Mouse (Mus musculus): ENCODE data around the gene Hnrnpul1. TPM values are rescaled to one million over a fixed set of nuclear protein-coding genes. Genes with fewer than 3 reads are reported as not detected.
"Not testable (repeated sequence)": the region's sequence is repeated elsewhere in the genome, so short reads cannot be mapped to it uniquely, and the experiment has no call there.

Hnrnpul1 gene
- polyA plus RNA-seq (2015; fragmentation: Nextera tagmentation; extraction: Ambion mirVana), result 56.9 and 58.5 TPM in 2 replicates

DNA sequence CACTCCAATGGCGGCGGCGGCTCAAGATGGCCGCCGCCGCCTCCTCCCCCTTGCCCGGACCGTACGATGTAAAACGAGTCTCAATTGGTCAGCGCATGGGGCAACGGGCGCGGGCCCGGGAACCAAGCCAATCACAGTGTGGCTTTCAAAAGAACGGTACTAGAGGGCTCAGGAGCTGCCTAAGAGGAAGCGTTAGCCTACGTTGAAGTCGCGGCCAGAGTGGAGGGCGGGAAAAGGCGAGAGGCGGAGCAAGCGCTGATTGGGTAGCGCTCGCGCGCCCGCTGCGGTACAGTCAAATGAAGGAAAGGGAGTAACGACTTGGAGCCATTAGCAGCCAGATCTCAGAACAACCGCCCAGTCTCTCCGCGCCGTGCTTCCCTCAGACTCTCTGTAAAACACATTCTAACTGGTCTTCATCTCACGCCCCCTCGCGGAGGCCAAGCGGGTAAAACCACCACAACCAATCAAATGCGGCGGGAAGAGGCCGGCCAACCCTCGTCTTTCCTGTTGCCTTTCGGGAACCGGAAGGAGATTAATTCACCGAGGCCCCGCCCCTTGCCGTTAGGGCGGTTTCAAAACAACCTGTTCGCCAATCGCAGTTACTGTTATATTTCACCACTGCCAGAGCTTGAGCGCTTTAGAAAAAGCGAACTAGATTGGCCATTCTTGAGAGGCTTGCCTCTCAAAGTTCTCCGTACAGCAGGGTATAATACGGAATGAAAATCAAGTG, at the start of gene Hnrnpul1:
Hnrnpul1 (minus strand) TSS at position 20 of the 730 bp plus-strand sequence.
- Histone ChIP-seq H3K9me3 (no peaks in the 10 kb centered on the region), H3K36me3 (peaks cover 21% of the 10 kb centered on the region), H3K4me1 (peaks cover 20% of the 10 kb centered on the region), H3K4me2 (peak within 1 kb of the TSS; percentile 89), H3K27me3 (no peaks in the 10 kb centered on the region), H3K4me3 (peak within 1 kb of the TSS; percentile 95), H3K9ac (peak within 1 kb of the TSS; percentile 99), H3K27ac (peak within 1 kb of the TSS; percentile 97)
- WGBS, result under 1% methylated on average over 54 of the region's 55 CpGs
- peak; percentile 95 for ATAC-seq (ENCODE audit: borderline replicate concordance, extremely low read depth, low FRiP score, low TSS enrichment)

DNA sequence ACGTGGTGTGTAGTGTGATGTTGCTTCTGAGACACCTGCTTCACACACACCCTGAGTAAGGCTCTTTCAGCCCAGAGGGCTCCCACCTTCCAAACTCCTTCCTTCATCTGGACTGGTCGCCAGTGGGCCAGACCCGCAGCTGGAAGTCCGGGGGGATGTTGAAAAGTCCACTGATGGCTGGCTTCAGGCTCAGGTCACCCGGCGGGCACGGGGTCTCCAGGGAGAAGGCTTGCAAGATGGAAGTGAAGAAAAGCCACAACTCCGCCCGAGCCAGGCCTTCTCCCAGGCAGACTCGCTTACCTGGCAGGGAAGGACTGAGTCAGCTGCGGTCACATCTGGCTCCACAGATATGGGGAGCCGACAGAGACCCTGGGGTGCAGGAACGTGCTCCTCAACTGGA, 48.9 kb upstream of the Hnrnpul1 start:
- Histone ChIP-seq H3K4me1 (peaks cover 18% of the 10 kb centered on the region), H3K9ac (no peak overlapping the region), H3K9me3 (no peaks in the 10 kb centered on the region), H3K27ac (no peak overlapping the region), H3K27me3 (no peaks in the 10 kb centered on the region), H3K36me3 (no peaks in the 10 kb centered on the region), H3K4me3 (no peak overlapping the region), H3K4me2 (no peak overlapping the region)
- WGBS, result 68% methylated on average over 13 of the region's 13 CpGs
- ATAC-seq (ENCODE audit: borderline replicate concordance, extremely low read depth, low FRiP score, low TSS enrichment), result no peak

DNA sequence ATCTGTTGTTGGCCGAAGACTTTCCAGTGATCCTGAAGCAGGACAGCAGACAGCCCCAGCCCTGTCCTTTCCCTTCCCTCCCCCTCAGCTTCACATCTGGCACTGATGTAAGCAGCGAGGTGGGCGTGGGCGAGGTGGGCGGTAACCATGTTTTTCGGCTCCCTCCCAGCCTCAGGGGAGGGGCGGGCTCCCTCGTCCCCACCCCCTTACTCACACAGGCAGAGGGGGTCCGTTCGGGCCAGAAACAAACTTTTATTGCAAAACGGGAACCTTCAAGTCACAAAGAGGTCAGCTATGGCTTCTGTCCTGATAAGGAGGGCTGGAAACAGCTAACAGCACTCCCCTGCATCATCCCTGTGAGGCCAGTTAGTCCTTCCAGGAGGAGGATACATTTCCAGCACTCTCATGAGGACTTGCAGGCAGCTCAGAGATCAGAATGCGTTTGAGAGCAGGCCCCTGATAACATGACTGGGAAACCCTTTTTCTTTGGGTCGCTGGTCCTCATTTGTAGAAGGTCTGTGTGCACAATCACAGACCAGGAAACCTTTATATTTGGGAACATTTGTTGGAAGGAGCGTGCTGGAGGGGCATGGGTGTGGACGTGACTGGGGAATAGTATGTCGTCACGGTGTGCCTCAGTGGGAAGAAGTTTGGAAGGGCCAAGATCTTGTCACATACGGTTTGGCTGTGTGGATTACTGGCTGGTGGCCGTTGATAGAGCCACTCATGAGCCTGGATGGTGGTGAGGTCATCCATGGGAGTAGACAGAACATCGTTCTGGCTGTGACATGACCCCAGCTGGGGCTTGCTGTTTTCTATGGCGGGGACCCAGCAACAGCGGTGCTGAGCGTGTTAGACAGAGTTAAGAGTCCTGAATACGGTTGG, 47.9 kb upstream of the Hnrnpul1 start:
- peak; percentile 86 for ATAC-seq (ENCODE audit: borderline replicate concordance, extremely low read depth, low FRiP score, low TSS enrichment)
- Histone ChIP-seq H3K4me2 (peak overlapping the region; percentile 41), H3K36me3 (no peaks in the 10 kb centered on the region), H3K27me3 (no peaks in the 10 kb centered on the region), H3K27ac (peak overlapping the region; percentile 71), H3K9ac (no peak overlapping the region), H3K4me1 (peaks cover 18% of the 10 kb centered on the region), H3K9me3 (no peaks in the 10 kb centered on the region), H3K4me3 (peak overlapping the region; percentile 17)
- 24% methylated on average over 24 of the region's 24 CpGs for WGBS

DNA sequence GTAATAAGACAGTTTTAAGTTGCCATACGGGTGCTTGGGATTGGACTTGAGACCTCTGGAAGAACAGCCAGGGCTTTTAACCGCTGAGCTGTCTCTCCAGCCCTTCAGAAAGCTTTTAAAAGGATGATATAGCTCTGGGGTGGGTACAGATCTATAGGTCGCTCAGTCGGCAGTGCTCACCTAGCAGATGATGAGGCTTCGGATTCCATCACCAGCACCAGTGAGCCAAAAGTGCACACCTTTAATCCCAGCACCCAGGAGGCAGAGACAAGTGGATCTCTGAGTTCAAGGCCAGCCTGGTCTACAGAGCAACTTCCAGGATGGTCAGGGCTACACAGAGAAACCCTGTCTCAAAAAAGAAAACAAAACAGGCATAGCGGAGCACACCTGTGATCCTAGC, 46.5 kb upstream of the Hnrnpul1 start:
- no peak overlapping the region for H3K4me2 ChIP-seq
- no peak overlapping the region for H3K27ac ChIP-seq
- 86% methylated on average over 6 of the region's 6 CpGs for WGBS
- no peak for ATAC-seq (ENCODE audit: borderline replicate concordance, extremely low read depth, low FRiP score, low TSS enrichment)
- H3K36me3 ChIP-seq, result no peaks in the 10 kb centered on the region
- no peaks in the 10 kb centered on the region for H3K9me3 ChIP-seq
- H3K4me3 ChIP-seq, result no peak overlapping the region
- no peaks in the 10 kb centered on the region for H3K27me3 ChIP-seq
- no peak overlapping the region for H3K9ac ChIP-seq
- peaks cover 17% of the 10 kb centered on the region for H3K4me1 ChIP-seq

DNA sequence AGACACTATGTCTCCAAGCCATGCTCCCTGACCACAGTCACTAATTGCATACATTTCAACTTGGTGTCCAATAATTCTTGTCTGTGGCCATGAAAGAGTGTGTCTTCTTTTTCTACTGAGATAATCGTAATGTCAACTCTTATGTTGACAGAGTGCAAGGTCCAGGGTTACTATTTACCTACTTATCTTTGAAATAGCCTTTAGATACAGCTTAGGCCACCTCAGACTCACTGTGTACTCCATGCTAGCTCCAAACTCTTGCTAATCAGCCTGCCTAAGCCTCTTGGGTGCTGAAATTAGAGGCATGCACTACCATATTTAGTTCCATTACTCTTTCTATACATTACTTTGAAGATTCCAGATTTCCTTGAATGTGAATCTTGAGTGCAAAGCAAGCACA, 44.8 kb upstream of the Hnrnpul1 start:
- H3K4me3 ChIP-seq, result no peak overlapping the region
- ATAC-seq (ENCODE audit: borderline replicate concordance, extremely low read depth, low FRiP score, low TSS enrichment), result no peak
- WGBS, result 61% methylated on average over 1 of the region's 1 CpGs

DNA sequence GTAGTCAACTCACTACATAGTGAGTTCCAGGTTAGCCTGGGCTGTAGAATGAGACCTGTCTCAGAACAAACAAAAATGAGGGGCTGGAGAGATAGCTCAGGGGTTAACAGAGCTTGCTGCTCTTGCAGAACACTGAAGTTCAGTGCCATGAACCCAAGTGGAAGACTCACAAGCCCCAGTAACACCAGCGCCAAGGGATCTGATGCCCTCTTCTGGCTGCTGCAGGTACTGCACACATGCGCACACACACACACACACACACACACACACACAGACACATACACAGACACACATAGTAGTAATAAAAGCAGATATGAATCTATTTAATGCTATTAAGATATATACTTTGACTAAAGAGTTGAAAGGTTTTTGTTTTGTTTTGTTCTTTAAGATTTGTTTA, 44.0 kb upstream of the Hnrnpul1 start:
- no peak for ATAC-seq (ENCODE audit: borderline replicate concordance, extremely low read depth, low FRiP score, low TSS enrichment)
- no peak overlapping the region for H3K27ac ChIP-seq
- no peaks in the 10 kb centered on the region for H3K36me3 ChIP-seq
- H3K4me1 ChIP-seq, result peaks cover 13% of the 10 kb centered on the region
- no peaks in the 10 kb centered on the region for H3K9me3 ChIP-seq
- H3K4me2 ChIP-seq, result no peak overlapping the region
- WGBS, result 77% methylated on average over 2 of the region's 2 CpGs
- H3K9ac ChIP-seq, result no peak overlapping the region
- no peaks in the 10 kb centered on the region for H3K27me3 ChIP-seq
- H3K4me3 ChIP-seq, result no peak overlapping the region

More for the DNA sequence above, 44.8 kb upstream of the Hnrnpul1 start:
- no peaks in the 10 kb centered on the region for H3K9me3 ChIP-seq
- peaks cover 13% of the 10 kb centered on the region for H3K4me1 ChIP-seq
- no peak overlapping the region for H3K4me2 ChIP-seq
- H3K27ac ChIP-seq, result no peak overlapping the region
- H3K27me3 ChIP-seq, result no peaks in the 10 kb centered on the region
- H3K9ac ChIP-seq, result no peak overlapping the region
- no peaks in the 10 kb centered on the region for H3K36me3 ChIP-seq

DNA sequence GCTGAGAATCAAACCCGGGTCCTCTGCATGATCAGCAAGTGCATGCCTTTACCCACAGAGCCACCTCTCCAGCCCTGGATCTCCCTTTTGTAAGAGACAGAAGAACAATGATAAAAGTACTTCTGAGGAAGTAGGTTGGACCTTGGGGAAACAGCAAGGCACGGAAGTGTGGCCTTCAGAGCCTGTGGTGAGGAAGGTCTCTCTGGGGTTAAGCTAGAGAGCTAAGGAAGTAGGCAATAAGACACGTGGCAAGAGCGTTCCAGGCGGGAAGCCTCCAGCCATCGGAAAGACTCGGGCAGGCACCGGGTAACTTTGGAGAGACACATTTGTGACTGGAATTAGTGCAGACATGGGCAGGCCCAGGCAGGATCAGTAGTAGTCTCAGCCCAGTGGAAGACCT, 40.2 kb upstream of the Hnrnpul1 start:
- no peak for ATAC-seq (ENCODE audit: borderline replicate concordance, extremely low read depth, low FRiP score, low TSS enrichment)
- Histone ChIP-seq H3K9ac (no peak overlapping the region), H3K4me2 (no peak overlapping the region), H3K27ac (no peak overlapping the region), H3K36me3 (no peaks in the 10 kb centered on the region), H3K4me1 (peaks cover 5% of the 10 kb centered on the region; the same call in 1 of the 2 replicates), H3K4me3 (no peak overlapping the region), H3K27me3 (no peaks in the 10 kb centered on the region), H3K9me3 (no peaks in the 10 kb centered on the region)
- WGBS, result 79% methylated on average over 8 of the region's 8 CpGs

DNA sequence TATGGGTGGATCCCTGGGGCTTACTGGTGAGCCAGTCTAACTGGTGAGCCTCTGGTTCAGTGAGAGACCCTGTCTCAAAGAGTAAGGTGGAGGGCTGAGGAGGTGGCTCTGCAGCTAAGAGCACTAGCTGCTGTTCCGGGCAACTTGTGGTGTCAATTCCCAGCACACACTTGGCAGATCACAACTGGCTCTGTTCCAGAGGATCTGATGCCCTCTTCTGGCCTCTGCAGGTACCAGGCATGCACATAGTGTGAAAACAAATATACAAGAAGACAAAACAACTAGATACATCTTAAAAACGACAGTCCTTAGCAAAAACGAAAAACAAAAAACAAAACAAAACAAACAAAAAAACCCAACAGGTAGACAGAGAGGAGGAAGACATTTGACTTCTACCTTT, 39.1 kb upstream of the Hnrnpul1 start:
- H3K4me3 ChIP-seq, result no peak overlapping the region
- H3K27ac ChIP-seq, result no peak overlapping the region
- H3K4me1 ChIP-seq, result peaks cover 15% of the 10 kb centered on the region
- no peak overlapping the region for H3K4me2 ChIP-seq
- ATAC-seq (ENCODE audit: borderline replicate concordance, extremely low read depth, low FRiP score, low TSS enrichment), result no peak
- H3K9ac ChIP-seq, result no peak overlapping the region
- H3K36me3 ChIP-seq, result no peaks in the 10 kb centered on the region
- 44% methylated on average over 3 of the region's 3 CpGs for WGBS
- no peaks in the 10 kb centered on the region for H3K9me3 ChIP-seq
- H3K27me3 ChIP-seq, result no peaks in the 10 kb centered on the region

DNA sequence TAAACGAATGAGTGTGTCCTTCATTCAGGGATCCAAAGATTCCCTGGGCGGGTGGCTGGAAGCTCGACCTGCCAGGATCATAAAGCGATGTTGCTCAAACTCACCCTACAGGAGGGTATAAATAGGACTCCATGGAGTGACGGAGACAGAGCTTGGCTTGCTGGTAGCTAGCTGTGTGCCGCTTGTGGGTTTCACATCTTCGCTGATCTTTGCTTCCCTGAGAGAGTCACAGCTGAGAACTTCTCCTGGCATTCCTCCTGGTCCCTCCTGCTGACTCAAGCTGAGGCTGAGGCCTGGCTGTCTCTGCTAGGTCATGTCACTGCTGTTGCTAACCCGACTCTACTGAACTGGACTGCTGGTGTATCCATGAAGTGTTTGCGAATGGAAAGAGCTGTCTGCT, 38.4 kb upstream of the Hnrnpul1 start:
- not testable (repeated sequence) for ATAC-seq (ENCODE audit: borderline replicate concordance, extremely low read depth, low FRiP score, low TSS enrichment)
- WGBS, result 59% methylated on average over 9 of the region's 9 CpGs

DNA sequence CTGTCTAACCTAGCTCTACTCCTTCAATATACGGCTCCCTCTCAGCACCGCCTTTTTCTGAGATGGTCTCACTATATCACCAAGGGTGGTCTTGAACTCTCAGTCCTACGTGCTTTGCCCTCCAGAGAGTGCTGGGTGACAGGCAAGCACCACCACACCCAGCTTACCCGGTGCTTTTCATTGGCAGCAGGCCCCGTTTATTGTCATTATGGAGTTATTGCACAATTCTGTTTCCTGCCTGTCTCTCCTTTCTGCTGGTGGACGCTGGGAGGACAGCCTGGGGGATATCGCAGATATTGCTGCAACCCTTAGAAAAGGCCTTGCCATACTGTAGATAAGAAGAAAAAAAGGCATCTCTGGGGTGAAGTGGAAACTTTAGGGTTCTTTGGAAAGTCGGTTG, 36.1 kb upstream of the Hnrnpul1 start:
- H3K9me3 ChIP-seq, result no peaks in the 10 kb centered on the region
- H3K4me3 ChIP-seq, result no peak overlapping the region
- H3K36me3 ChIP-seq, result no peaks in the 10 kb centered on the region
- H3K27me3 ChIP-seq, result no peaks in the 10 kb centered on the region
- no peak overlapping the region for H3K27ac ChIP-seq
- H3K4me2 ChIP-seq, result no peak overlapping the region
- H3K9ac ChIP-seq, result no peak overlapping the region
- ATAC-seq (ENCODE audit: borderline replicate concordance, extremely low read depth, low FRiP score, low TSS enrichment), result no peak
- peaks cover 31% of the 10 kb centered on the region for H3K4me1 ChIP-seq
- 45% methylated on average over 8 of the region's 8 CpGs for WGBS

More for the DNA sequence above, 38.4 kb upstream of the Hnrnpul1 start:
- peaks cover 22% of the 10 kb centered on the region for H3K4me1 ChIP-seq
- H3K36me3 ChIP-seq, H3K4me2 ChIP-seq, H3K9ac ChIP-seq, H3K27ac ChIP-seq, H3K27me3 ChIP-seq, H3K9me3 ChIP-seq, H3K4me3 ChIP-seq: not testable (repeated sequence)

DNA sequence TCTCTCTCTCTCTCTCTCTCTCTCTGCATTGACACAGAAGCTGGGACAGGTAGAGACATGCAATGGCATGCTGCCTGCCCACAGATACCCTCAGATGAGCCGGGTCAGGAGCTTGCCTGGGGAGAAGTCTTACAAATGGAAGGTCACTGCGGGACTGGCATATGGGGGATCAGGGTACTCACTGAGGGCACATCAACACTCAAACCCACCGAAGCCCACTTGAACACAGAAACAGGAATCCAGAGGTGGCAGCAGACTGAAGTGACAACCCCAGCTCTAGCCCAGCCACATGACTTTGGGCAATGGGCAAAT, 34.5 kb upstream of the Hnrnpul1 start:
- 0 out of 2 replicates have a peak, but pooled peaks have one; percentile 4 for ATAC-seq (ENCODE audit: borderline replicate concordance, extremely low read depth, low FRiP score, low TSS enrichment)
- H3K4me3 ChIP-seq, result peak overlapping the region; percentile 59
- H3K4me2 ChIP-seq, result peak overlapping the region; percentile 87
- no peaks in the 10 kb centered on the region for H3K9me3 ChIP-seq
- no peak overlapping the region for H3K27ac ChIP-seq
- H3K27me3 ChIP-seq, result no peaks in the 10 kb centered on the region
- 18% methylated on average over 3 of the region's 3 CpGs for WGBS
- peaks cover 31% of the 10 kb centered on the region for H3K4me1 ChIP-seq
- H3K9ac ChIP-seq, result peak overlapping the region; percentile 60; the same call in 1 of the 2 replicates
- no peaks in the 10 kb centered on the region for H3K36me3 ChIP-seq

All from lung, embryonic 15.5 days (tissue).